Mouse (Mus musculus): ENCODE measurements around the gene Vmn1r86. TPM values are rescaled to one million over a fixed set of nuclear protein-coding genes. Genes with fewer than 3 reads are reported as not detected.
"Not testable (repeated sequence)": the region's sequence is repeated elsewhere in the genome, so short reads cannot be mapped to it uniquely, and the experiment has no call there.

Vmn1r86 gene
- total RNA-seq (2021), result not detected

GRCm38 (mm10) chr7:13119817-13120216 is at the start of gene Vmn1r86:
TSS of gene Vmn1r86 (minus strand) at chr7:13119917.
- DNase-seq (ENCODE audit: extremely low spot score in 1 of 2, low spot score in 1 of 2), result no peak

GRCm38 (mm10) chr7:13159268-13159667 is 39.6 kb upstream of the Vmn1r86 start, which contains the start of gene Vmn1r88:
TSS of gene Vmn1r88 (plus strand) at chr7:13159568.
- DNase-seq (ENCODE audit: extremely low spot score in 1 of 2, low spot score in 1 of 2), result no peak

GRCm38 (mm10) chr7:13140057-13140456 is 20.3 kb upstream of the Vmn1r86 start, which contains the start of gene Vmn1r87:
TSS of gene Vmn1r87 (minus strand) at chr7:13140157.
- DNase-seq (ENCODE audit: extremely low spot score in 1 of 2, low spot score in 1 of 2), result no peak

- DNase-seq (ENCODE audit: extremely low spot score in 1 of 2, low spot score in 1 of 2), result no peak
These were observed 17.6 kb upstream of the Vmn1r86 start for GRCm38 (mm10) chr7:13137340-13137739.

GRCm38 (mm10) chr7:13131856-13132255 is 12.1 kb upstream of the Vmn1r86 start:
- no peak for DNase-seq (ENCODE audit: extremely low spot score in 1 of 2, low spot score in 1 of 2)

GRCm38 (mm10) chr7:13123554-13124153 is 3.9 kb upstream of the Vmn1r86 start:
- not testable (repeated sequence) for DNase-seq (ENCODE audit: extremely low spot score in 1 of 2, low spot score in 1 of 2)

GRCm38 (mm10) chr7:13095073-13095472 is 24.6 kb downstream of the Vmn1r86 start, which contains the start of gene Vmn1r85:
TSS of gene Vmn1r85 (minus strand) at chr7:13095173.
- DNase-seq (ENCODE audit: extremely low spot score in 1 of 2, low spot score in 1 of 2), result no peak

GRCm38 (mm10) chr7:13072293-13072692 is 47.4 kb downstream of the Vmn1r86 start:
- no peak for DNase-seq (ENCODE audit: extremely low spot score in 1 of 2, low spot score in 1 of 2)

- not testable (repeated sequence) for DNase-seq (ENCODE audit: extremely low spot score in 1 of 2, low spot score in 1 of 2)
These were observed 56.3 kb downstream of the Vmn1r86 start for GRCm38 (mm10) chr7:13063399-13063798.

GRCm38 (mm10) chr7:13059536-13059935 is 60.2 kb downstream of the Vmn1r86 start:
- DNase-seq (ENCODE audit: extremely low spot score in 1 of 2, low spot score in 1 of 2), result no peak

GRCm38 (mm10) chr7:13056913-13057700 is 62.6 kb downstream of the Vmn1r86 start:
- no peak for DNase-seq (ENCODE audit: extremely low spot score in 1 of 2, low spot score in 1 of 2)

- peak; percentile 84 to 97 for DNase-seq (ENCODE audit: extremely low spot score in 1 of 2, low spot score in 1 of 2)
These were observed 65.3 kb downstream of the Vmn1r86 start, which contains the start of gene Mzf1 for GRCm38 (mm10) chr7:13054287-13055010. TSS of gene Mzf1 (minus strand) at chr7:13054764.

- DNase-seq (ENCODE audit: extremely low spot score in 1 of 2, low spot score in 1 of 2), result no peak
These were observed 65.8 kb downstream of the Vmn1r86 start for GRCm38 (mm10) chr7:13053961-13054286.

- DNase-seq (ENCODE audit: extremely low spot score in 1 of 2, low spot score in 1 of 2), result no peak
These were observed 66.2 kb downstream of the Vmn1r86 start for GRCm38 (mm10) chr7:13053501-13053900.

GRCm38 (mm10) chr7:13053001-13053400 is 66.7 kb downstream of the Vmn1r86 start:
- no peak for DNase-seq (ENCODE audit: extremely low spot score in 1 of 2, low spot score in 1 of 2)

Other genes with a start within 250 kb of the Vmn1r86 start
- gene Zfp128, start 238.7 kb downstream of the Vmn1r86 start, total RNA-seq (2021), result 1 to 10 TPM; 6.8 to 9.0 TPM
- 10 to 100 TPM; 14.4 to 15.1 TPM for gene Zscan22, start 222.1 kb downstream of the Vmn1r86 start, total RNA-seq (2021)
- gene Rps5, start 197.6 kb downstream of the Vmn1r86 start, total RNA-seq (2021), result 100 to 1,000 TPM; 379 to 453 TPM
- gene Rnf225, start 192.5 kb downstream of the Vmn1r86 start, total RNA-seq (2021), result 1 to 10 TPM in 1 of 2 experiments, under 1 TPM in 1; 0.91 to 1.3 TPM
- gene Zfp324, start 154.1 kb downstream of the Vmn1r86 start, total RNA-seq (2021), result 10 to 100 TPM; 10.2 to 12.1 TPM
- 1 to 10 TPM; 8.1 to 9.1 TPM for gene Zfp446, start 142.1 kb downstream of the Vmn1r86 start, total RNA-seq (2021)
- under 1 TPM; 0.22 to 0.47 TPM for gene Slc27a5, start 121.7 kb downstream of the Vmn1r86 start, total RNA-seq (2021)
- 100 to 1,000 TPM; 236 to 250 TPM for gene Trim28, start 120.8 kb downstream of the Vmn1r86 start, total RNA-seq (2021)
- 10 to 100 TPM; 34.4 to 35.3 TPM for gene Zbtb45, start 109.9 kb downstream of the Vmn1r86 start, total RNA-seq (2021)
- 100 to 1,000 TPM; 128 to 149 TPM for gene Chmp2a, start 85.1 kb downstream of the Vmn1r86 start, total RNA-seq (2021)
- gene Ube2m, start 81.6 kb downstream of the Vmn1r86 start, total RNA-seq (2021), result 100 to 1,000 TPM; 197 to 209 TPM
- 10 to 100 TPM; 12.8 to 18.0 TPM for gene Mzf1, start 65.2 kb downstream of the Vmn1r86 start, total RNA-seq (2021)
- gene Vmn1r85, start 24.7 kb downstream of the Vmn1r86 start, total RNA-seq (2021), result not detected
- gene Vmn1r87, start 20.2 kb upstream of the Vmn1r86 start, total RNA-seq (2021), result not detected
- under 1 TPM; 0.14 to 0.15 TPM for gene Vmn1r88, start 39.7 kb upstream of the Vmn1r86 start, total RNA-seq (2021)
- gene Vmn1r89, start 93.1 kb upstream of the Vmn1r86 start, total RNA-seq (2021), result not detected
- 1 to 10 TPM; 5.0 to 6.4 TPM for gene Lig1, start 157.4 kb upstream of the Vmn1r86 start, total RNA-seq (2021)
- 10 to 100 TPM; 12.6 to 15.2 TPM for gene Zswim9, start 158.8 kb upstream of the Vmn1r86 start, total RNA-seq (2021)
- gene Pla2g4c, start 204.7 kb upstream of the Vmn1r86 start, total RNA-seq (2021), result under 1 TPM; 0.20 to 0.23 TPM